9 mouse cellular contexts compared by ENCODE assay signal in genomic region chr9:124438686-124439346, GRCm38 (mm10). TPM values are rescaled to one million over a fixed set of nuclear protein-coding genes. Genes with fewer than 3 reads are reported as not detected.
DNase-seq lines count a peak whose midpoint lies in the region; ATAC-seq and TF ChIP-seq lines count a peak whose summit lies in the region.
"Had no signal": no experiment of that assay in that cellular context is flagged by ENCODE, and none has a peak within 500 bp of the region (broad histone marks: within the 10 kb centered on the region; RNA-seq: fewer than 3 reads in every experiment).

No protein-coding gene starts in this region.

- H3K4me3 ChIP-seq in MEL (ENCODE audit: control insufficient read depth in 1 of 2, insufficient read depth in 1 of 2, low read depth in 2 of 2, low read length in 2 of 2), result no peak overlapping the region
- no peak overlapping the region for H3K4me3 ChIP-seq in hindbrain, postnatal 0 days (ENCODE audit: low read length)
- no peak overlapping the region for H3K4me3 ChIP-seq in limb, embryonic 13.5 days

- no peak for TF ChIP-seq EP300 in MEL (IDR thresholded peaks at IDR 0.05; ENCODE audit: low read depth in 1 of 2, low read length in 2 of 2)

- TF ChIP-seq POLR2A in MEL (IDR thresholded peaks at IDR 0.05; ENCODE audit: control insufficient read depth in 1 of 2, insufficient read depth in 1 of 2, low read depth in 1 of 2, low read length in 2 of 2, poor library complexity in 1 of 2), result no peak

- DNase-seq in kidney, adult 11 months, result peak; percentile 11
- no peak for DNase-seq in kidney, adult 18-20 months
- peak; percentile 36 for DNase-seq in MEL (ENCODE audit: low read depth, low spot score)
- peak; percentile 70 for DNase-seq in cerebellum, adult 9-11 months
- DNase-seq in hindbrain, postnatal 0 days (ENCODE audit: low spot score), result no peak
- peak; percentile 12 for DNase-seq in neural tube, embryonic 10.5 days (ENCODE audit: extremely low spot score, low spot score)

- 96% methylated on average over 19 of the region's 22 CpGs for WGBS in hindbrain, postnatal 0 days
- WGBS in limb, embryonic 13.5 days, result 95% methylated on average over 22 of the region's 22 CpGs

- peak; percentile 38; the same call in 1 of the 2 replicates for ATAC-seq in hindbrain, postnatal 0 days
- ATAC-seq in limb, embryonic 13.5 days (ENCODE audit: low FRiP score, low read depth), result peak; percentile 29; the same call in 1 of the 2 replicates
- no peak; the same call in 1 of the 2 replicates for ATAC-seq in erythroid progenitor cell, adult 5-6 weeks (replicated peaks; ENCODE audit: low FRiP score, poor library complexity, severe bottlenecking)

- no peak overlapping the region for H3K4me2 ChIP-seq in hindbrain, postnatal 0 days (ENCODE audit: low read depth, low read length)
- no peak overlapping the region for H3K4me2 ChIP-seq in limb, embryonic 13.5 days (replicated peaks)

- H3K9ac ChIP-seq in MEL (ENCODE audit: control insufficient read depth, low read depth, low read length, poor library complexity, severe bottlenecking), result no peak overlapping the region
- H3K9ac ChIP-seq in hindbrain, postnatal 0 days (replicated peaks; ENCODE audit: low read length), result no peak overlapping the region
- no peak overlapping the region for H3K9ac ChIP-seq in limb, embryonic 13.5 days

- H3K36me3 ChIP-seq in MEL (ENCODE audit: control insufficient read depth in 1 of 2, insufficient read depth in 2 of 2, low read length in 2 of 2), result no peaks in the 10 kb centered on the region
- H3K36me3 ChIP-seq in hindbrain, postnatal 0 days (ENCODE audit: insufficient read depth, low read length), result peaks cover 21% of the 10 kb centered on the region
- H3K36me3 ChIP-seq in limb, embryonic 13.5 days, result peaks cover 38% of the 10 kb centered on the region

- H3K79me2 ChIP-seq in MEL (ENCODE audit: control insufficient read depth, insufficient read depth, low read length, poor library complexity), result no peaks in the 10 kb centered on the region

- no peak for TF ChIP-seq RAD21 in MEL (IDR thresholded peaks at IDR 0.05; ENCODE audit: low read depth, low read length)

- H3K4me1 ChIP-seq in MEL (ENCODE audit: control insufficient read depth in 1 of 2, insufficient read depth in 2 of 2, low read length in 2 of 2), result no peaks in the 10 kb centered on the region
- no peaks in the 10 kb centered on the region for H3K4me1 ChIP-seq in hindbrain, postnatal 0 days (ENCODE audit: insufficient read depth, low read length)
- no peaks in the 10 kb centered on the region for H3K4me1 ChIP-seq in limb, embryonic 13.5 days

- no peak for TF ChIP-seq CTCF in MEL (IDR thresholded peaks at IDR 0.05 in 2 of 3, conservative IDR thresholded peaks at IDR 0.05 in 1 of 3; ENCODE audit: control insufficient read depth in 1 of 3, insufficient read depth in 1 of 3, low read depth in 2 of 3, low read length in 3 of 3, poor library complexity in 1 of 3, severe bottlenecking in 1 of 3)
- TF ChIP-seq CTCF in hindbrain, postnatal 0 days (IDR thresholded peaks at IDR 0.05; ENCODE audit: low read depth), result no peak

- no peaks in the 10 kb centered on the region for H3K9me3 ChIP-seq in MEL (replicated peaks; ENCODE audit: insufficient read depth, low read length)
- 0 out of 2 replicates have a peak, but pooled peaks cover 10% of the 10 kb centered on the region for H3K9me3 ChIP-seq in hindbrain, postnatal 0 days (ENCODE audit: low read length)
- peaks cover 36% of the 10 kb centered on the region for H3K9me3 ChIP-seq in limb, embryonic 13.5 days

- H3K27me3 ChIP-seq in MEL (ENCODE audit: control insufficient read depth in 1 of 2, insufficient read depth in 2 of 2, low read length in 2 of 2), result peaks cover 0 to 1% of the 10 kb centered on the region in 2 experiments; a peak in 1 of 4 replicates
- H3K27me3 ChIP-seq in hindbrain, postnatal 0 days (ENCODE audit: insufficient read depth, low read length), result no peaks in the 10 kb centered on the region
- H3K27me3 ChIP-seq in limb, embryonic 13.5 days, result no peaks in the 10 kb centered on the region

- no peak overlapping the region for H3K27ac ChIP-seq in MEL (ENCODE audit: control insufficient read depth, low read depth, low read length)
- no peak overlapping the region for H3K27ac ChIP-seq in hindbrain, postnatal 0 days
- H3K27ac ChIP-seq in limb, embryonic 13.5 days, result no peak overlapping the region

TF ChIP-seq in MEL, 35 proteins besides CTCF, POLR2A, EP300 and RAD21:
- TF ChIP-seq TCF12 (IDR thresholded peaks at IDR 0.05; ENCODE audit: low read depth, low read length), result no peak
- no peak for TF ChIP-seq MEF2A (IDR thresholded peaks at IDR 0.05; ENCODE audit: extremely low read depth, insufficient replicate concordance, low read depth, low read length, poor library complexity, severe bottlenecking)
- no peak for TF ChIP-seq E2F4 (IDR thresholded peaks at IDR 0.05; ENCODE audit: borderline replicate concordance, low read depth, low read length)
- TF ChIP-seq BHLHE40 (IDR thresholded peaks at IDR 0.05; ENCODE audit: borderline replicate concordance, low read depth, low read length), result no peak
- TF ChIP-seq GABPA (IDR thresholded peaks at IDR 0.05; ENCODE audit: low read depth, low read length), result no peak
- TF ChIP-seq MAFK (IDR thresholded peaks at IDR 0.05; ENCODE audit: borderline replicate concordance, low read depth, low read length), result no peak
- TF ChIP-seq TBP (IDR thresholded peaks at IDR 0.05; ENCODE audit: low read depth, low read length), result no peak
- TF ChIP-seq ZKSCAN1 (IDR thresholded peaks at IDR 0.05; ENCODE audit: low read depth, low read length), result no peak

RNA-seq across cellular contexts. Expression of gene Ppp2r3d, which starts 37.9 kb away (rescaled TPM):
- total RNA-seq in MEL (2012; rRNA removed), result 17.4 and 18.3 TPM in 2 replicates
- 10 to 100 TPM in 1 of 2 experiments, not detected in 1; 78.1 TPM for polyA plus RNA-seq in MEL (2012; ENCODE audit: insufficient read depth in 1 of 2, insufficient read length in 2 of 2, low read depth in 1 of 2, low replicate concordance in 2 of 2, missing spikeins in 1 of 2)
- 122 and 181 TPM in 2 replicates for total RNA-seq in hindbrain, postnatal 0 days (2014; rRNA removed)
- 150 and 166 TPM in 2 replicates for polyA plus RNA-seq in hindbrain, postnatal 0 days (2015; fragmentation: Nextera tagmentation; extraction: Ambion mirVana)
- polyA plus RNA-seq in limb, embryonic 13.5 days (2015; fragmentation: Nextera tagmentation; extraction: Ambion mirVana), result 119 and 136 TPM in 2 replicates
- 5.4 and 5.9 TPM in 2 replicates for total RNA-seq in erythroid progenitor cell, adult 5-6 weeks (2015; ENCODE audit: low replicate concordance)
- total RNA-seq in erythroid progenitor cell, adult 5-6 weeks (2017; ENCODE audit: low replicate concordance), result 9.6 TPM in 1 of 2 replicates, not detected in the other

RNA-seq across cellular contexts. Expression of gene Gm21836, which starts 54.8 kb away (rescaled TPM):
- not detected in 2 replicates for total RNA-seq in MEL (2012; rRNA removed)
- not detected for polyA plus RNA-seq in MEL (2012; ENCODE audit: insufficient read depth in 1 of 2, insufficient read length in 2 of 2, low read depth in 1 of 2, low replicate concordance in 2 of 2, missing spikeins in 1 of 2)
- not detected in 2 replicates for total RNA-seq in hindbrain, postnatal 0 days (2014; rRNA removed)
- polyA plus RNA-seq in hindbrain, postnatal 0 days (2015; fragmentation: Nextera tagmentation; extraction: Ambion mirVana), result not detected in 2 replicates
- polyA plus RNA-seq in limb, embryonic 13.5 days (2015; fragmentation: Nextera tagmentation; extraction: Ambion mirVana), result not detected in 2 replicates
- not detected in 2 replicates for total RNA-seq in erythroid progenitor cell, adult 5-6 weeks (2015; ENCODE audit: low replicate concordance)
- total RNA-seq in erythroid progenitor cell, adult 5-6 weeks (2017; ENCODE audit: low replicate concordance), result not detected in 2 replicates
- total RNA-seq: left cerebral cortex, postnatal 10 days had no signal

Comparison
In these comparisons a context has a peak if more than half of its experiments do, and no peak if none do; other contexts are left out.
1. DNase-seq: peak in kidney, adult 11 months (single experiment), MEL (single experiment), cerebellum, adult 9-11 months (single experiment) and neural tube, embryonic 10.5 days (single experiment); none in kidney, adult 18-20 months (single experiment) and hindbrain, postnatal 0 days (single experiment).